Mouse (Mus musculus): ENCODE data around the gene Olfr248.
"Not testable (repeated sequence)": the region's sequence is repeated elsewhere in the genome, so short reads cannot be mapped to it uniquely, and the experiment has no call there.

Olfr248 gene

DNA sequence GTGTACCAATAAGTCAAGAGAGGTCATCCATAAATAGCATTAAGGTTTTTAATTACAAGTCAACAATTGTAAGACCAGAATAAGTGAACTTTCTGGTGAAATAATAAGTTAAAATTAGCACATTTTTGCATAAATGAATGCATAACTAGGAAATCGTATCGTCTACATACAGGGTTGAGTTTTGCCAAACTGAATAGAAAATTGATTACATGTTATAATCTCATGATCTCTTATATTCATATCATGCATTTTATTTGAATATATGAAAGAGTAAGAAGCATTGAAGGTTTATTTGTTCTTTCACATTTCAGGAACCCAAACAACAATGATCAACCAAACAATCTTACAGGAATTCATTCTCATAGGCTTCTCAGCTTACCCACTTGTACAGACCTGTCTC, at the start of gene Olfr248:
Gene Olfr248 (plus strand): TSS at position 301 of the 400 bp plus-strand sequence.
- DNase-seq (ENCODE audit: low read depth, low spot score): no peak

DNA sequence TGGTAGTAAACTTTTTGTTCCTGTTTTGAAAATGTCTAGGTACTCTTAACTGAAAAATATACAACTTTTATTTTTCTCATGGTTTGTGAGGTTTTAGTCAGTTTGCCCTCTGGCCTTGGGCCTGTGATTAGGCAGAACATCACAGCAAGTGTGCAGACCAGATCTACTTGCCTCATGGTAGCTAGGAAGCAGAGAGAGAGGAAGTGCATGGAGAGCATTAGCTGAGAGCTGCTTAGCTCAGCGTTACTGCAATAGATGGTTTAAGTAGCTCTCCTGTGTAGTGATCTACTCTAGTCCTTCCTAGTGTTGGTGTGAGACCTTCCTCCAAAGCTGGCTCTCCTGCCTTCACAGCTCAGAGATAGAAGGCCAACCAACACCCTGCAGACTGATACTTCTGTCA, 37.2 kb upstream of the Olfr248 start:
- not testable (repeated sequence) for DNase-seq (ENCODE audit: low read depth, low spot score)

GRCm38 (mm10) chr1:174354640-174355039, 36.2 kb upstream of the Olfr248 start:
- no peak for DNase-seq (ENCODE audit: low read depth, low spot score)

DNA sequence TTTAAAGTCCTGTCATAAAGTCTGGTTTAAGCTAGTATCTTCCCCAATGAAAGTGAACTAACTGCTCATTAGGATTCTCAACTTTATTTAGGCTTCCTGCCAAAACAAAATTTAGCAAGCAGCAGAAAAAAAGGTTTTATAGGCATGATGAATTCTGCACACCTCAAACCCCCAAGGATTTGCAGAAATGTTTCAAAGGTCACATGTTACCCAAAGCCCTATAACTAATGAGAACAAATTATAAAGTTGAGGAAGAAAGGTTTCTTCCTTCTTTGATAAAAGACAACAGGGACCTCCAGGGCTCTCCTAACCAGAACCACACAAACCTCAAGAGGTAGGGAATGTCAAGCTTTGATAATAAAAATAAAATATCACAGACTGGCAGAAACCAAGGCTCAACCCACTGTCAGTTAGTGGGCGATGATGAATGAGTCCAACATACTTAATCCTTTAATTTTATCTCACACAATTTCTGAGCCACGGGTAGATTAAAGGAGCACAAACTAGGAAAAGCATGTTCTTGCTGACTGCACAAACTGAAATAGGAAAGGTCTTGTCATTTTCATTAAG, 25.9 kb upstream of the Olfr248 start, which contains the start of gene Olfr417:
Gene Olfr417 (plus strand): TSS at position 241 of the 570 bp plus-strand sequence.
- DNase-seq (ENCODE audit: low read depth, low spot score): no peak

GRCm38 (mm10) chr1:174373799-174374198, 17.0 kb upstream of the Olfr248 start:
- DNase-seq (ENCODE audit: low read depth, low spot score): no peak

DNA sequence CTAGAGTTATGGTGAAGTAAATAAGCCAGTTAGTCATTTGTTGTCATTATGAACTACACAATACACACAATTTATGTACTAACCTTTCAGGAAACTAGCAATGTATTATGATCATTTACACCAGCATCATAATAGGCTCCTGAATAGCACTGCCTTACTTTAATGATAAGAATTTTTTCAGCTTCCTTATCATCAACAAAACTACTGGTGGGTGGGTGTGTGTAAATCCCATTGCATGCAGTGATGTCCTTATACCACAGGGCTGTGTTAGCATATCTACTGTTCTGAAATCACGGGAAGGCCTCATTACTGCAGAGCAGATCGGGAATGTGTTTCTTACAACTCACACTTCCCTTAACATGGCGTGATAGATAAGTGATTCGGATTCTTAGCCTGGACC, 32.1 kb downstream of the Olfr248 start:
- no peak for DNase-seq (ENCODE audit: low read depth, low spot score)

- DNase-seq (ENCODE audit: low read depth, low spot score): no peak
Measured at GRCm38 (mm10) chr1:174423764-174424163, 32.9 kb downstream of the Olfr248 start, which contains the start of gene Olfr414. Olfr414 (plus strand) TSS chr1:174424064.

DNA sequence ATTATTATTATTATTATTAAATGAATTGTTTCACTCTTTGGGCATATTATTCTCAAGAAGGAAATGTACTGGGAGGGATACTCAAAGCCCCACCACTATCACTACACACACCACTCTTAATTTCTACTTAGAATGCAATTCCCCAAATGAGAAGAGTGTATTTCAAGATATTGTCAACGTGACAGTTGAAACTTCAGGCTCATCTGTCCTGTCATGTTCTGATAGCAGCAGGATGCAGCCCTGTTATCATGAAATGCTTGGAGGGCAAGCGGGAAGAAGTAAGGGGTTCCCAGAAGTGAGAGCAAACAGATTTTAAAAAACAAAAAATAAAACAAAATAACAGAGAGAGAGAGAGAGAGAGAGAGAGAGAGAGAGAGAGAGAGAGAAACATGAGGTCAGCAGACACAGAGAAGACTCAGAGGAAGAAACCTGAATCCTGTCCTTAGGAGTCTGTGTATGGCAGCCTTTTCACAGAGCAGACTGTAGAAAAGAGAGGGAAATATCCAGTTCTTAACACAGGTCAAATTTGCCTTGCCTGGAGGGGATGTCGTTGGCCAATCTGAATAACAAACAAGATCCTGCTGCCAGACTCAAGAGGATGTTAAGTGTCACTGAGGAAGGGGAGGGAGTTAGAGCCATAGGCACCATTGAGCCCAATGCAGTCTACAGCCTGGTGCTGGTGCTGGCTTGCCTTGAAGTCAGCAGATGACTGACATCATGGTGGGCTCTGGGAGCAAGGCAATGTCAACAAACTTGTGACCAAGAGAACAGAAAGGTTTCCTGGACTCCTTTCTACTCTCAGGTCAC, 35.5 kb downstream of the Olfr248 start:
- DNase-seq (ENCODE audit: low read depth, low spot score): no peak

GRCm38 (mm10) chr1:174427402-174427801, 36.6 kb downstream of the Olfr248 start:
- DNase-seq (ENCODE audit: low read depth, low spot score): no peak

DNA sequence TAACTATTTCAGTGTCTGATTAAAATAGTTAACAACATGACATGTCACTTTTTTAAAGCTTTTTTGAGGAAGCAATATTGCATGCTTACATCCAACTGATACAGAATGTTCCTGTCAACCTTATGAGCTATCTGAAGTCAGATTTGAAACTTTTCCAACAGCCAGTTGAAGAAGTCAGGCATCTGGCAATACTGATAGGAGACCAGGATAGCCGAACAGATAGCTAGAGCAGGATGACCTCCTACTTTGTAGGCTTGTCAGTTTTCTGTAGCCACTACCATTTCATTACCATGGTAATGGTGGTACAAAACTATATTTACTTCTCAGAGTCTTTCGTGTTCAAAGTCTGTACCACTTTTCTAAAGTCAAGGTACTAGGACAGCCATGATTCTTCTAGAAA, 37.6 kb downstream of the Olfr248 start:
- no peak for DNase-seq (ENCODE audit: low read depth, low spot score)

- no peak for DNase-seq (ENCODE audit: low read depth, low spot score)
Measured at GRCm38 (mm10) chr1:174434121-174434520, 43.3 kb downstream of the Olfr248 start.

All from brain, adult 2 months (tissue).